8 mouse cellular contexts compared by ENCODE assay signal in genomic region chrX:106013217-106013616, GRCm38 (mm10). TPM values are rescaled to one million over a fixed set of nuclear protein-coding genes. Genes with fewer than 3 reads are reported as not detected.
DNase-seq lines count a peak whose midpoint lies in the region; ATAC-seq and TF ChIP-seq lines count a peak whose summit lies in the region.

No protein-coding gene starts in this region.

- intact Hi-C loops in heart, postnatal 25 days (cut with DNase I) = loop anchor here (5.0 to 10.0 kb wide), 2 partner anchors 86 to 148 kb away; partner anchors contain the start of gene Atrx

- no peaks in the 10 kb centered on the region for H3K36me3 ChIP-seq in midbrain, postnatal 0 days (ENCODE audit: insufficient read depth, low read length)

- TF ChIP-seq CTCF in midbrain, postnatal 0 days (IDR thresholded peaks at IDR 0.05) = peak; percentile 72

- ATAC-seq in midbrain, postnatal 0 days (ENCODE audit: low FRiP score) = no peak

- 26% methylated on average over 2 of the region's 2 CpGs for WGBS in midbrain, postnatal 0 days

- H3K4me3 ChIP-seq in midbrain, postnatal 0 days (ENCODE audit: low read depth, low read length) = no peak overlapping the region

- no peak overlapping the region for H3K27ac ChIP-seq in midbrain, postnatal 0 days (ENCODE audit: low read depth, low read length)

- no peaks in the 10 kb centered on the region for H3K27me3 ChIP-seq in midbrain, postnatal 0 days (ENCODE audit: insufficient read depth, low read length)

- H3K9ac ChIP-seq in midbrain, postnatal 0 days (replicated peaks; ENCODE audit: low read length, poor library complexity, severe bottlenecking) = no peak overlapping the region

- no peak overlapping the region for H3K4me2 ChIP-seq in midbrain, postnatal 0 days (ENCODE audit: low read depth, low read length, poor library complexity, severe bottlenecking)

- DNase-seq in heart, adult 11 months = peak; percentile 82
- DNase-seq in heart, postnatal 25 days (ENCODE audit: low spot score) = no peak
- DNase-seq in 3134 (ENCODE audit: extremely low read depth, insufficient read length, low spot score) (peak; percentile 16), MEL-GATA-1-ER (ENCODE audit: extremely low read depth, low read depth) (peak; percentile 79)
- peak; percentile 72 for DNase-seq in embryo, embryonic 10.5 days (ENCODE audit: low spot score)
- peak; percentile 68 to 71 for DNase-seq in kidney, postnatal 4 days
- DNase-seq in midbrain, postnatal 0 days (ENCODE audit: low spot score) = peak; percentile 68
- DNase-seq in thymus, postnatal 4 days = peak; percentile 67

- H3K9me3 ChIP-seq in midbrain, postnatal 0 days (ENCODE audit: low read length) = no peaks in the 10 kb centered on the region

- H3K4me1 ChIP-seq in midbrain, postnatal 0 days (ENCODE audit: insufficient read depth, low read length) = no peaks in the 10 kb centered on the region

RNA-seq across cellular contexts. Expression of gene Magt1, which starts 1.5 kb away (rescaled TPM):
- 10 to 100 TPM; 48.0 to 53.4 TPM for total RNA-seq in heart, postnatal 25 days (2021)
- total RNA-seq in midbrain, postnatal 0 days (2014; rRNA removed) = 16.5 and 23.6 TPM in 2 replicates
- polyA plus RNA-seq in midbrain, postnatal 0 days (2015; fragmentation: Nextera tagmentation; extraction: Ambion mirVana) = 14.5 and 14.8 TPM in 2 replicates

RNA-seq across cellular contexts. Expression of gene Cox7b, which starts 2.3 kb away (rescaled TPM):
- 1,000 to 10,000 TPM; 1,708 to 1,778 TPM for total RNA-seq in heart, postnatal 25 days (2021)
- 205 and 219 TPM in 2 replicates for total RNA-seq in midbrain, postnatal 0 days (2014; rRNA removed)
- polyA plus RNA-seq in midbrain, postnatal 0 days (2015; fragmentation: Nextera tagmentation; extraction: Ambion mirVana) = 481 and 513 TPM in 2 replicates

RNA-seq across cellular contexts. Expression of gene Atp7a, which starts 13.9 kb away (rescaled TPM):
- total RNA-seq in heart, postnatal 25 days (2021) = 1 to 10 TPM; 7.3 to 7.5 TPM
- 10.0 and 12.2 TPM in 2 replicates for total RNA-seq in midbrain, postnatal 0 days (2014; rRNA removed)
- 6.8 and 7.0 TPM in 2 replicates for polyA plus RNA-seq in midbrain, postnatal 0 days (2015; fragmentation: Nextera tagmentation; extraction: Ambion mirVana)
